Mouse (Mus musculus) midbrain, embryonic 11.5 days (tissue): ENCODE measurements around the gene Rspo3. TPM values are rescaled to one million over a fixed set of nuclear protein-coding genes. Genes with fewer than 3 reads are reported as not detected.
A peak's percentile ranks its signal among the peaks of the same experiment; 100 is the strongest.

ENCODE experiments used
- ATAC-seq: fragments of 200-750 bp; cut with Nextera tagmentation; 2 replicates; pipeline ENCODE4 v1.8.0; 2017; ENCODE audit warnings: moderate TSS enrichment, moderate library complexity; ENCODE audit not compliant: low FRiP score
- DNase-seq: peaks from one replicate; pipeline ENCODE4 v3.0.0; 2015; ENCODE audit warnings: low spot score; ENCODE audit errors: missing footprints
- H3K27ac ChIP-seq: fragments of 300-500 bp; sonication (generic); 2 replicates; pipeline ENCODE4 v1.5.1; 2014; ENCODE audit warnings: low read depth, low read length
- H3K27me3 ChIP-seq: fragments of 300-500 bp; sonication (generic); 2 replicates; pipeline ENCODE4 v1.6.1; 2014; ENCODE audit warnings: mild to moderate bottlenecking, low read length, moderate library complexity, mixed read lengths; ENCODE audit not compliant: control insufficient read depth, insufficient read depth
- H3K36me3 ChIP-seq: fragments of 300-500 bp; sonication (generic); 2 replicates; pipeline ENCODE4 v1.6.1; 2014; ENCODE audit warnings: mild to moderate bottlenecking, low read length, moderate library complexity, mixed read lengths; ENCODE audit not compliant: control insufficient read depth, insufficient read depth
- H3K4me1 ChIP-seq: fragments of 300-500 bp; sonication (generic); 2 replicates; pipeline ENCODE4 v1.6.1; 2014; ENCODE audit warnings: low read length; ENCODE audit not compliant: control insufficient read depth, insufficient read depth
- H3K4me2 ChIP-seq: fragments of 300-500 bp; sonication (generic); 2 replicates; pipeline ENCODE4 v1.6.1; 2014; ENCODE audit warnings: mild to moderate bottlenecking, moderate library complexity
- H3K4me3 ChIP-seq: fragments of 300-500 bp; sonication (generic); 2 replicates; pipeline ENCODE4 v1.5.1; 2014; ENCODE audit warnings: low read depth, low read length
- H3K9ac ChIP-seq: fragments of 300-500 bp; sonication (generic); 2 replicates; pipeline ENCODE4 v1.6.1; 2014; ENCODE audit warnings: low read length
- H3K9me3 ChIP-seq: fragments of 300-500 bp; sonication (generic); 2 replicates; pipeline ENCODE4 v1.6.1; 2016; ENCODE audit warnings: low read length; ENCODE audit not compliant: control insufficient read depth
- WGBS: fragments of 180-500 bp; shearing (Covaris S2); extraction: QIAGEN DNeasy Blood & Tissue Kit; methylation state at CpG from one replicate; pipeline ENCODE4 v1.1.7; 2014; 5-methylcytosine and 5-hydroxymethylcytosine counted together
- polyA plus RNA-seq: library from polyadenylated mRNA; unstranded; fragments of >200 nt; fragmentation: Nextera tagmentation; extraction: Ambion mirVana; gene quantifications from 2 replicates; pipeline ENCODE4 v1.2.1, GENCODE M21; 2014

The Rspo3 gene
- polyA plus RNA-seq, 1 experiment from 2014 or later: 12.5 TPM

- Histone ChIP-seq H3K27me3 (no peaks in the 10 kb centered on the region), H3K9me3 (no peaks in the 10 kb centered on the region), H3K27ac (no peak overlapping the region), H3K4me2 (no peak overlapping the region), H3K4me3 (no peak overlapping the region), H3K36me3 (no peaks in the 10 kb centered on the region), H3K9ac (no peak overlapping the region), H3K4me1 (no peaks in the 10 kb centered on the region)
- peak; percentile 54 for DNase-seq
- ATAC-seq: no peak
- WGBS: 68% methylated on average over 5 of the region's 5 CpGs
Measured at GRCm38 (mm10) chr10:29470454-29470853, 65.2 kb downstream of the Rspo3 start.

- H3K27me3 ChIP-seq: no peaks in the 10 kb centered on the region
- ATAC-seq: no peak
- no peaks in the 10 kb centered on the region for H3K9me3 ChIP-seq
- peak; percentile 61 for DNase-seq
- no peak overlapping the region for H3K9ac ChIP-seq
- H3K36me3 ChIP-seq: no peaks in the 10 kb centered on the region
- H3K4me1 ChIP-seq: no peaks in the 10 kb centered on the region
- H3K27ac ChIP-seq: no peak overlapping the region
- WGBS: 77% methylated on average over 3 of the region's 3 CpGs
- no peak overlapping the region for H3K4me2 ChIP-seq
- no peak overlapping the region for H3K4me3 ChIP-seq
Measured at GRCm38 (mm10) chr10:29460100-29460499, 75.6 kb downstream of the Rspo3 start.

- H3K27ac ChIP-seq: no peak overlapping the region
- no peaks in the 10 kb centered on the region for H3K36me3 ChIP-seq
- no peaks in the 10 kb centered on the region for H3K9me3 ChIP-seq
- no peak overlapping the region for H3K9ac ChIP-seq
- no peak for ATAC-seq
- no peak overlapping the region for H3K4me3 ChIP-seq
- H3K4me2 ChIP-seq: no peak overlapping the region
- 75% methylated on average over 2 of the region's 2 CpGs for WGBS
- no peaks in the 10 kb centered on the region for H3K4me1 ChIP-seq
- DNase-seq: peak; percentile 26
- H3K27me3 ChIP-seq: no peaks in the 10 kb centered on the region
Measured at GRCm38 (mm10) chr10:29459632-29460031, 76.0 kb downstream of the Rspo3 start.

- Histone ChIP-seq H3K4me3 (no peak overlapping the region), H3K27ac (no peak overlapping the region), H3K27me3 (no peaks in the 10 kb centered on the region), H3K9me3 (no peaks in the 10 kb centered on the region), H3K4me2 (no peak overlapping the region), H3K36me3 (no peaks in the 10 kb centered on the region), H3K9ac (no peak overlapping the region), H3K4me1 (no peaks in the 10 kb centered on the region)
- 82% methylated on average over 3 of the region's 3 CpGs for WGBS
- peak; percentile 26 for DNase-seq
- ATAC-seq: no peak
Measured at GRCm38 (mm10) chr10:29445076-29445475, 90.6 kb downstream of the Rspo3 start.

- Histone ChIP-seq H3K9me3 (no peaks in the 10 kb centered on the region), H3K4me2 (no peak overlapping the region), H3K27me3 (no peaks in the 10 kb centered on the region), H3K36me3 (no peaks in the 10 kb centered on the region), H3K27ac (no peak overlapping the region), H3K4me1 (no peaks in the 10 kb centered on the region), H3K9ac (no peak overlapping the region), H3K4me3 (no peak overlapping the region)
- DNase-seq (peak; percentile 39), ATAC-seq (no peak)
- 84% methylated on average over 5 of the region's 5 CpGs for WGBS
Measured at GRCm38 (mm10) chr10:29441297-29441696, 94.4 kb downstream of the Rspo3 start.

- Histone ChIP-seq H3K9ac (no peak overlapping the region), H3K27ac (no peak overlapping the region), H3K27me3 (no peaks in the 10 kb centered on the region), H3K4me2 (no peak overlapping the region), H3K9me3 (no peaks in the 10 kb centered on the region), H3K4me1 (no peaks in the 10 kb centered on the region), H3K36me3 (no peaks in the 10 kb centered on the region), H3K4me3 (no peak overlapping the region)
- DNase-seq (no peak), ATAC-seq (no peak)
- WGBS: 83% methylated on average over 1 of the region's 1 CpGs
Measured at GRCm38 (mm10) chr10:29432935-29433453, 102.7 kb downstream of the Rspo3 start.

GRCm38 (mm10) chr10:29426660-29427059 is 109.0 kb downstream of the Rspo3 start:
- Histone ChIP-seq H3K27ac (no peak overlapping the region), H3K36me3 (no peaks in the 10 kb centered on the region), H3K9me3 (no peaks in the 10 kb centered on the region), H3K4me3 (no peak overlapping the region), H3K4me1 (no peaks in the 10 kb centered on the region), H3K27me3 (no peaks in the 10 kb centered on the region), H3K4me2 (no peak overlapping the region), H3K9ac (no peak overlapping the region)
- ATAC-seq (no peak), DNase-seq (no peak)
- WGBS: 79% methylated on average over 2 of the region's 2 CpGs

GRCm38 (mm10) chr10:29424571-29424970 is 111.1 kb downstream of the Rspo3 start:
- H3K9ac ChIP-seq: no peak overlapping the region
- no peaks in the 10 kb centered on the region for H3K4me1 ChIP-seq
- H3K4me3 ChIP-seq: no peak overlapping the region
- no peaks in the 10 kb centered on the region for H3K27me3 ChIP-seq
- H3K36me3 ChIP-seq: no peaks in the 10 kb centered on the region
- no peak overlapping the region for H3K4me2 ChIP-seq
- WGBS: 90% methylated on average over 2 of the region's 2 CpGs
- ATAC-seq (no peak), DNase-seq (no peak)
- no peak overlapping the region for H3K27ac ChIP-seq
- no peaks in the 10 kb centered on the region for H3K9me3 ChIP-seq

- Histone ChIP-seq H3K4me1 (no peaks in the 10 kb centered on the region), H3K27me3 (no peaks in the 10 kb centered on the region), H3K4me3 (no peak overlapping the region), H3K4me2 (no peak overlapping the region), H3K36me3 (no peaks in the 10 kb centered on the region), H3K9me3 (no peaks in the 10 kb centered on the region), H3K27ac (no peak overlapping the region), H3K9ac (no peak overlapping the region)
- WGBS: 79% methylated on average over 2 of the region's 2 CpGs
- DNase-seq (no peak), ATAC-seq (no peak)
Measured at GRCm38 (mm10) chr10:29414361-29414760, 121.3 kb downstream of the Rspo3 start.
